Mouse (Mus musculus): ENCODE measurements around the gene Ccn5. TPM values are rescaled to one million over a fixed set of nuclear protein-coding genes. Genes with fewer than 3 reads are reported as not detected.

Gene Ccn5
- 0.29 and 0.34 TPM in 2 replicates for polyA plus RNA-seq (2016; fragmentation: Nextera tagmentation; extraction: Ambion mirVana)

GRCm38 (mm10) chr2:163820607-163821006 lies at the start of gene Ccn5:
Ccn5 (plus strand) TSS chr2:163820861.
- H3K27me3 ChIP-seq (ENCODE audit: poor library complexity, severe bottlenecking): no peaks in the 10 kb centered on the region
- H3K27ac ChIP-seq: no peak within 1 kb of the TSS
- H3K9me3 ChIP-seq: no peaks in the 10 kb centered on the region
- H3K36me3 ChIP-seq (replicated peaks): no peaks in the 10 kb centered on the region
- H3K4me3 ChIP-seq: no peak within 1 kb of the TSS
- WGBS: 78% methylated on average over 4 of the region's 4 CpGs
- no peak for DNase-seq (ENCODE audit: extremely low spot score, low spot score)
- H3K4me1 ChIP-seq: peaks cover 13% of the 10 kb centered on the region

- Histone ChIP-seq H3K9me3 (no peaks in the 10 kb centered on the region), H3K27ac (no peak overlapping the region), H3K27me3 (ENCODE audit: poor library complexity, severe bottlenecking) (peaks cover 70% of the 10 kb centered on the region), H3K4me3 (no peak overlapping the region), H3K36me3 (replicated peaks) (no peaks in the 10 kb centered on the region), H3K4me1 (peaks cover 33% of the 10 kb centered on the region)
- no peak for DNase-seq (ENCODE audit: extremely low spot score, low spot score)
- 9% methylated on average over 13 of the region's 13 CpGs for WGBS
These were observed 44.0 kb upstream of the Ccn5 start for GRCm38 (mm10) chr2:163776661-163777060.

GRCm38 (mm10) chr2:163777061-163777460 lies 43.6 kb upstream of the Ccn5 start:
- no peak overlapping the region for H3K27ac ChIP-seq
- peaks cover 33% of the 10 kb centered on the region for H3K4me1 ChIP-seq
- WGBS: 1% methylated on average over 2 of the region's 2 CpGs
- H3K9me3 ChIP-seq: no peaks in the 10 kb centered on the region
- no peak overlapping the region for H3K4me3 ChIP-seq
- peaks cover 66% of the 10 kb centered on the region for H3K27me3 ChIP-seq (ENCODE audit: poor library complexity, severe bottlenecking)
- H3K36me3 ChIP-seq (replicated peaks): no peaks in the 10 kb centered on the region
- DNase-seq (ENCODE audit: extremely low spot score, low spot score): no peak

- H3K9me3 ChIP-seq: no peaks in the 10 kb centered on the region
- no peak overlapping the region for H3K27ac ChIP-seq
- WGBS: 64% methylated on average over 4 of the region's 4 CpGs
- H3K36me3 ChIP-seq (replicated peaks): no peaks in the 10 kb centered on the region
- no peak for DNase-seq (ENCODE audit: extremely low spot score, low spot score)
- peaks cover 33% of the 10 kb centered on the region for H3K4me1 ChIP-seq
- no peak overlapping the region for H3K4me3 ChIP-seq
- peaks cover 56% of the 10 kb centered on the region for H3K27me3 ChIP-seq (ENCODE audit: poor library complexity, severe bottlenecking)
These were observed 41.8 kb upstream of the Ccn5 start for GRCm38 (mm10) chr2:163778896-163779295.

- WGBS: 89% methylated on average over 6 of the region's 6 CpGs
- Histone ChIP-seq H3K9me3 (no peaks in the 10 kb centered on the region), H3K4me1 (peaks cover 13% of the 10 kb centered on the region), H3K27ac (no peak overlapping the region), H3K27me3 (ENCODE audit: poor library complexity, severe bottlenecking) (peaks cover 18% of the 10 kb centered on the region), H3K4me3 (no peak overlapping the region), H3K36me3 (replicated peaks) (no peaks in the 10 kb centered on the region)
- no peak for DNase-seq (ENCODE audit: extremely low spot score, low spot score)
These were observed 37.3 kb upstream of the Ccn5 start for GRCm38 (mm10) chr2:163783368-163783767.

- Histone ChIP-seq H3K27ac (no peak overlapping the region), H3K4me1 (peaks cover 7% of the 10 kb centered on the region), H3K9me3 (no peaks in the 10 kb centered on the region), H3K36me3 (replicated peaks) (no peaks in the 10 kb centered on the region), H3K4me3 (no peak overlapping the region), H3K27me3 (ENCODE audit: poor library complexity, severe bottlenecking) (peaks cover 13% of the 10 kb centered on the region)
- DNase-seq (ENCODE audit: extremely low spot score, low spot score): no peak
- WGBS: 87% methylated on average over 4 of the region's 4 CpGs
These were observed 36.8 kb upstream of the Ccn5 start for GRCm38 (mm10) chr2:163783901-163784300.

GRCm38 (mm10) chr2:163787086-163787485 lies 33.6 kb upstream of the Ccn5 start:
- Histone ChIP-seq H3K9me3 (no peaks in the 10 kb centered on the region), H3K27me3 (ENCODE audit: poor library complexity, severe bottlenecking) (no peaks in the 10 kb centered on the region), H3K27ac (no peak overlapping the region), H3K4me1 (no peaks in the 10 kb centered on the region), H3K36me3 (replicated peaks) (no peaks in the 10 kb centered on the region), H3K4me3 (no peak overlapping the region)
- DNase-seq (ENCODE audit: extremely low spot score, low spot score): no peak
- 85% methylated on average over 6 of the region's 6 CpGs for WGBS

- 56% methylated on average over 3 of the region's 3 CpGs for WGBS
- Histone ChIP-seq H3K27me3 (ENCODE audit: poor library complexity, severe bottlenecking) (no peaks in the 10 kb centered on the region), H3K9me3 (no peaks in the 10 kb centered on the region), H3K4me3 (no peak overlapping the region), H3K4me1 (no peaks in the 10 kb centered on the region), H3K27ac (no peak overlapping the region), H3K36me3 (replicated peaks) (no peaks in the 10 kb centered on the region)
- DNase-seq (ENCODE audit: extremely low spot score, low spot score): peak; percentile 35
These were observed 33.0 kb upstream of the Ccn5 start for GRCm38 (mm10) chr2:163787709-163788108.

- 78% methylated on average over 4 of the region's 4 CpGs for WGBS
- H3K36me3 ChIP-seq (replicated peaks): no peaks in the 10 kb centered on the region
- H3K9me3 ChIP-seq: no peaks in the 10 kb centered on the region
- peak; percentile 30 for DNase-seq (ENCODE audit: extremely low spot score, low spot score)
- H3K4me3 ChIP-seq: no peak overlapping the region
- no peaks in the 10 kb centered on the region for H3K4me1 ChIP-seq
- no peaks in the 10 kb centered on the region for H3K27me3 ChIP-seq (ENCODE audit: poor library complexity, severe bottlenecking)
- H3K27ac ChIP-seq: no peak overlapping the region
These were observed 32.2 kb upstream of the Ccn5 start for GRCm38 (mm10) chr2:163788484-163788883.

GRCm38 (mm10) chr2:163798411-163798810 lies 22.2 kb upstream of the Ccn5 start:
- H3K27me3 ChIP-seq (ENCODE audit: poor library complexity, severe bottlenecking): no peaks in the 10 kb centered on the region
- WGBS: 70% methylated on average over 7 of the region's 7 CpGs
- no peak overlapping the region for H3K4me3 ChIP-seq
- H3K27ac ChIP-seq: no peak overlapping the region
- H3K4me1 ChIP-seq: no peaks in the 10 kb centered on the region; the same call in 1 of the 2 replicates
- H3K36me3 ChIP-seq (replicated peaks): no peaks in the 10 kb centered on the region
- DNase-seq (ENCODE audit: extremely low spot score, low spot score): no peak
- H3K9me3 ChIP-seq: no peaks in the 10 kb centered on the region; the same call in 1 of the 2 replicates

- Histone ChIP-seq H3K4me3 (no peak overlapping the region), H3K4me1 (no peaks in the 10 kb centered on the region; the same call in 1 of the 2 replicates), H3K27me3 (ENCODE audit: poor library complexity, severe bottlenecking) (no peaks in the 10 kb centered on the region), H3K36me3 (replicated peaks) (no peaks in the 10 kb centered on the region), H3K27ac (no peak overlapping the region), H3K9me3 (no peaks in the 10 kb centered on the region; the same call in 1 of the 2 replicates)
- WGBS: 67% methylated on average over 3 of the region's 3 CpGs
- no peak for DNase-seq (ENCODE audit: extremely low spot score, low spot score)
These were observed 19.8 kb upstream of the Ccn5 start for GRCm38 (mm10) chr2:163800832-163801231.

GRCm38 (mm10) chr2:163801406-163801805 lies 19.3 kb upstream of the Ccn5 start:
- H3K4me1 ChIP-seq: no peaks in the 10 kb centered on the region; the same call in 1 of the 2 replicates
- no peaks in the 10 kb centered on the region for H3K27me3 ChIP-seq (ENCODE audit: poor library complexity, severe bottlenecking)
- DNase-seq (ENCODE audit: extremely low spot score, low spot score): no peak
- no peaks in the 10 kb centered on the region; the same call in 1 of the 2 replicates for H3K9me3 ChIP-seq
- no peaks in the 10 kb centered on the region for H3K36me3 ChIP-seq (replicated peaks)
- H3K27ac ChIP-seq: no peak overlapping the region
- WGBS: 91% methylated on average over 5 of the region's 5 CpGs
- H3K4me3 ChIP-seq: no peak overlapping the region

GRCm38 (mm10) chr2:163803838-163804237 lies 16.8 kb upstream of the Ccn5 start:
- no peak overlapping the region for H3K27ac ChIP-seq
- no peaks in the 10 kb centered on the region for H3K36me3 ChIP-seq (replicated peaks)
- 85% methylated on average over 5 of the region's 5 CpGs for WGBS
- H3K27me3 ChIP-seq (ENCODE audit: poor library complexity, severe bottlenecking): no peaks in the 10 kb centered on the region
- DNase-seq (ENCODE audit: extremely low spot score, low spot score): no peak
- no peak overlapping the region for H3K4me3 ChIP-seq
- H3K9me3 ChIP-seq: no peaks in the 10 kb centered on the region; the same call in 1 of the 2 replicates
- no peaks in the 10 kb centered on the region for H3K4me1 ChIP-seq

- no peaks in the 10 kb centered on the region for H3K9me3 ChIP-seq
- no peak for DNase-seq (ENCODE audit: extremely low spot score, low spot score)
- H3K4me3 ChIP-seq: no peak overlapping the region
- H3K27ac ChIP-seq: no peak overlapping the region
- H3K36me3 ChIP-seq (replicated peaks): no peaks in the 10 kb centered on the region
- H3K27me3 ChIP-seq (ENCODE audit: poor library complexity, severe bottlenecking): no peaks in the 10 kb centered on the region
- 91% methylated on average over 4 of the region's 4 CpGs for WGBS
- H3K4me1 ChIP-seq: no peaks in the 10 kb centered on the region
These were observed 11.5 kb upstream of the Ccn5 start for GRCm38 (mm10) chr2:163809166-163809565.
